Mouse (Mus musculus): Measurements from ENCODE around the gene Gm45783.
"Not testable (repeated sequence)": the region's sequence is repeated elsewhere in the genome, so short reads cannot be mapped to it uniquely, and the experiment has no call there.

Gm45783 gene

GRCm38 (mm10) chr7:7374431-7374830 lies at the start of gene Gm45783:
Gene Gm45783, minus strand, starts transcription at chr7:7374573.
- not testable (repeated sequence) for DNase-seq (ENCODE audit: low spot score)

DNA sequence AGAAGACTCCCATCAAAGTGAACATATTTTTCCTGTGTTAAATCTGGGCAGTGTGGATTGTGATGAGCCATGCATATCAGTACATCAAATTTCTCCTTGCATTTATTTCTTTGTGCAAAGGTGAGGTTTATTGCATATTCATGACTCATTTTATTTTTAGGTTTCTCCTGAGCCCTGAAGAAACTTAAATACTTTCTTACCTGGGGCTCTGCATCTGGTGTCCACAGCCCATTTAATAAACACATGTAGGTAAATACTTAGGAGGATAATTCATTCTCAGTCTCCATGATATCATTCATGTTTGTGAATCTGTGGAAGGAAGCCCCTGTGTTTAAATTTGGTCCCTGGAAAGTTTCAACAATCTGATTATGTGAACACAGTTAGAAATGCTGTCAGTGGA lies 25.2 kb upstream of the Gm45783 start, which contains the start of gene Vmn2r31:
Gene Vmn2r31, minus strand, starts transcription at position 101 of the 400 bp plus-strand sequence.
- not testable (repeated sequence) for DNase-seq (ENCODE audit: low spot score)

- not testable (repeated sequence) for DNase-seq (ENCODE audit: low spot score)
Observed at GRCm38 (mm10) chr7:7337509-7337908, 36.9 kb downstream of the Gm45783 start, which contains the start of gene Vmn2r30. Gene Vmn2r30, minus strand, starts transcription at chr7:7337609.

GRCm38 (mm10) chr7:7295595-7295994 lies 78.8 kb downstream of the Gm45783 start:
- no peak for DNase-seq (ENCODE audit: low spot score)

All from ovary, postnatal 14 days (tissue).